Mouse (Mus musculus) liver, embryonic 14.5 days (tissue): ENCODE measurements around the gene Mlec. TPM values are rescaled to one million over a fixed set of nuclear protein-coding genes. Genes with fewer than 3 reads are reported as not detected.

Source experiments
- ATAC-seq: fragments of 200-750 bp; cut with Nextera tagmentation; 2 replicates; pipeline ENCODE4 v1.8.0; 2017; ENCODE audit warnings: moderate number of reproducible peaks, mild to moderate bottlenecking, moderate library complexity; ENCODE audit not compliant: insufficient read depth
- DNase-seq, 3 experiments: peaks; one replicate each; pipeline ENCODE4 v3.0.0-alpha.2; 2012 to 2013; ENCODE audit warnings: low read depth in 3 of 3, low spot score in 3 of 3
- H3K27ac ChIP-seq: fragments of 300-500 bp; sonication (generic); 2 replicates; pipeline ENCODE4 v1.5.1; 2014; ENCODE audit warnings: moderate library complexity, mild to moderate bottlenecking, control low read depth, inconsistent platforms
- H3K27me3 ChIP-seq: fragments of 300-500 bp; sonication (generic); 2 replicates; pipeline ENCODE4 v1.6.1; 2014; ENCODE audit warnings: mild to moderate bottlenecking, low read length, moderate library complexity; ENCODE audit not compliant: control insufficient read depth, insufficient read depth
- H3K36me3 ChIP-seq: fragments of 300-500 bp; sonication (generic); replicated peaks from 2 replicates; pipeline ENCODE4 v1.6.1; 2014; ENCODE audit warnings: low read depth; ENCODE audit not compliant: control insufficient read depth, insufficient read depth
- H3K4me1 ChIP-seq, 2 experiments: fragments of 200-500 bp in 1 of 2; fragments of 300-500 bp in 1 of 2; sonication (generic) in 1 of 2; replicated peaks; 2 replicates each; pipeline ENCODE4 v1.6.1; 2012 to 2014; ENCODE audit warnings: antibody characterized with exemption in 1 of 2, inconsistent platforms in 1 of 2, low read length in 1 of 2; ENCODE audit not compliant: control insufficient read depth in 2 of 2, insufficient read depth in 2 of 2
- H3K4me2 ChIP-seq: fragments of 300-500 bp; sonication (generic); 2 replicates; pipeline ENCODE4 v1.6.1; 2014; ENCODE audit warnings: low read depth, mild to moderate bottlenecking, control low read depth, moderate library complexity
- H3K4me3 ChIP-seq, 2 experiments: fragments of 200-500 bp in 1 of 2; fragments of 300-500 bp in 1 of 2; sonication (generic) in 1 of 2; 2 replicates each; pipeline ENCODE4 v1.5.1; 2012 to 2014; ENCODE audit warnings: low read depth in 2 of 2, low read length in 2 of 2, mild to moderate bottlenecking in 2 of 2, control low read depth in 1 of 2, inconsistent platforms in 1 of 2, moderate library complexity in 1 of 2; ENCODE audit not compliant: insufficient read depth in 1 of 2
- H3K9ac ChIP-seq: fragments of 300-500 bp; sonication (generic); replicated peaks from 2 replicates; pipeline ENCODE4 v1.6.1; 2014; ENCODE audit warnings: mild to moderate bottlenecking, control low read depth, moderate library complexity
- H3K9me3 ChIP-seq: fragments of 300-500 bp; sonication (generic); 2 replicates; pipeline ENCODE4 v1.6.1; 2016; ENCODE audit warnings: low read length, mixed read lengths; ENCODE audit not compliant: control insufficient read depth
- CTCF ChIP-seq: IDR thresholded peaks from 2 replicates; pipeline ENCODE4 v1.5.1; 2016; ENCODE audit warnings: antibody characterized with exemption, low read depth, control low read depth
- EP300 ChIP-seq: IDR thresholded peaks from 2 replicates; pipeline ENCODE4 v1.6.1; 2016; ENCODE audit warnings: antibody characterized with exemption, low read depth
- WGBS: fragments of 180-500 bp; shearing (Covaris S2); extraction: QIAGEN DNeasy Blood & Tissue Kit; methylation state at CpG from one replicate; pipeline ENCODE4 v1.1.7; 2014; ENCODE audit not compliant: insufficient replicate concordance; 5-methylcytosine and 5-hydroxymethylcytosine counted together
- polyA plus RNA-seq, 2 experiments: library from polyadenylated mRNA; depleted of rRNA in 1 of 2; stranded (reverse) in 1 of 2; unstranded in 1 of 2; fragments of >200 nt; fragmentation: Nextera tagmentation in 1 of 2; extraction: Ambion mirVana in 1 of 2; gene quantifications; 2 replicates each; pipeline versions ENCODE4 v1.2.1 to v1.2.3; 2012 to 2014

Mlec gene
- polyA plus RNA-seq, 2 experiments, result 13.9 to 34.1 TPM

- H3K36me3 ChIP-seq, result peaks cover 26% of the 10 kb centered on the region
- ATAC-seq, result no peak
- TF ChIP-seq EP300 (no peak), CTCF (no peak)
Observed at GRCm38 (mm10) chr5:115147388-115147787, 10.6 kb downstream of the Mlec start.

GRCm38 (mm10) chr5:115146747-115147130 is 11.2 kb downstream of the Mlec start:
- H3K27me3 ChIP-seq, result no peaks in the 10 kb centered on the region
- no peak for ATAC-seq
- no peak for TF ChIP-seq CTCF
- no peak for TF ChIP-seq EP300
- no peaks in the 10 kb centered on the region; a peak in 1 of 4 replicates for H3K4me1 ChIP-seq
- peaks cover 26% of the 10 kb centered on the region for H3K36me3 ChIP-seq
- no peak overlapping the region for H3K4me2 ChIP-seq
- no peak overlapping the region for H3K27ac ChIP-seq
- no peaks in the 10 kb centered on the region for H3K9me3 ChIP-seq
- DNase-seq, result no peak
- H3K9ac ChIP-seq, result no peak overlapping the region
- H3K4me3 ChIP-seq, result no peak overlapping the region

More at GRCm38 (mm10) chr5:115147388-115147787, 10.6 kb downstream of the Mlec start:
- Histone ChIP-seq H3K4me3 (no peak overlapping the region), H3K27me3 (no peaks in the 10 kb centered on the region), H3K4me1 (peaks cover 0 to 3% of the 10 kb centered on the region in 2 experiments; a peak in 1 of 4 replicates), H3K9ac (no peak overlapping the region), H3K27ac (no peak overlapping the region), H3K4me2 (no peak overlapping the region), H3K9me3 (no peaks in the 10 kb centered on the region)
- WGBS, result 62% methylated on average over 3 of the region's 3 CpGs
- DNase-seq, result no peak

GRCm38 (mm10) chr5:115145976-115146746 is 11.8 kb downstream of the Mlec start:
- Histone ChIP-seq H3K9me3 (no peaks in the 10 kb centered on the region), H3K4me1 (no peaks in the 10 kb centered on the region; a peak in 1 of 4 replicates), H3K36me3 (peaks cover 26% of the 10 kb centered on the region), H3K27ac (no peak overlapping the region), H3K4me3 (no peak overlapping the region), H3K9ac (no peak overlapping the region), H3K27me3 (no peaks in the 10 kb centered on the region), H3K4me2 (no peak overlapping the region)
- WGBS, result 66% methylated on average over 6 of the region's 6 CpGs
- no peak for DNase-seq
- TF ChIP-seq CTCF, result no peak
- TF ChIP-seq EP300, result no peak
- ATAC-seq, result no peak

- ATAC-seq, result no peak
- no peak overlapping the region for H3K27ac ChIP-seq
- WGBS, result 73% methylated on average over 11 of the region's 11 CpGs
Observed at GRCm38 (mm10) chr5:115145253-115145968, 12.6 kb downstream of the Mlec start.

GRCm38 (mm10) chr5:115144471-115144870 is 13.5 kb downstream of the Mlec start:
- WGBS, result 75% methylated on average over 6 of the region's 6 CpGs
- no peaks in the 10 kb centered on the region for H3K27me3 ChIP-seq
- no peak for DNase-seq
- H3K4me1 ChIP-seq, result no peaks in the 10 kb centered on the region; a peak in 1 of 4 replicates
- no peak for ATAC-seq
- H3K9me3 ChIP-seq, result no peaks in the 10 kb centered on the region
- H3K36me3 ChIP-seq, result peaks cover 11% of the 10 kb centered on the region
- H3K9ac ChIP-seq, result no peak overlapping the region
- no peak overlapping the region for H3K27ac ChIP-seq
- no peak for TF ChIP-seq EP300
- no peak for TF ChIP-seq CTCF
- H3K4me2 ChIP-seq, result no peak overlapping the region
- no peak overlapping the region for H3K4me3 ChIP-seq

More at GRCm38 (mm10) chr5:115145253-115145968, 12.6 kb downstream of the Mlec start:
- Histone ChIP-seq H3K27me3 (no peaks in the 10 kb centered on the region), H3K4me2 (no peak overlapping the region), H3K4me3 (no peak overlapping the region), H3K36me3 (peaks cover 21% of the 10 kb centered on the region), H3K9ac (no peak overlapping the region), H3K4me1 (no peaks in the 10 kb centered on the region; a peak in 1 of 4 replicates), H3K9me3 (no peaks in the 10 kb centered on the region)
- no peak for TF ChIP-seq CTCF
- TF ChIP-seq EP300, result no peak
- no peak for DNase-seq
